ENCODE assay signal across 8 mouse cellular contexts in genomic region chr6:134793911-134794520, GRCm38 (mm10). TPM values are rescaled to one million over a fixed set of nuclear protein-coding genes. Genes with fewer than 3 reads are reported as not detected.
DNase-seq lines count a peak whose midpoint lies in the region; ATAC-seq and TF ChIP-seq lines count a peak whose summit lies in the region.

No protein-coding gene starts in this region.

- no peaks in the 10 kb centered on the region for H3K27me3 ChIP-seq in MEL (ENCODE audit: control insufficient read depth in 1 of 2, insufficient read depth in 2 of 2, low read length in 2 of 2)
- H3K27me3 ChIP-seq in cerebellum, adult 2 months (ENCODE audit: control insufficient read depth, insufficient read depth, low read length): no peaks in the 10 kb centered on the region
- no peaks in the 10 kb centered on the region for H3K27me3 ChIP-seq in forebrain, embryonic 16.5 days (replicated peaks; ENCODE audit: control insufficient read depth, insufficient read depth, low read length)
- no peaks in the 10 kb centered on the region for H3K27me3 ChIP-seq in lung, embryonic 14.5 days (ENCODE audit: insufficient read depth, low read length)
- no peaks in the 10 kb centered on the region for H3K27me3 ChIP-seq in thymus, adult 2 months (ENCODE audit: control insufficient read depth, insufficient read depth, low read length)

- H3K4me3 ChIP-seq in MEL (ENCODE audit: control insufficient read depth in 1 of 2, insufficient read depth in 1 of 2, low read depth in 2 of 2, low read length in 2 of 2): peak overlapping the region; percentile 68 to 92
- peak overlapping the region; percentile 14 for H3K4me3 ChIP-seq in cerebellum, adult 2 months (replicated peaks; ENCODE audit: insufficient read depth, low read depth, low read length)
- no peak overlapping the region for H3K4me3 ChIP-seq in forebrain, embryonic 16.5 days (replicated peaks; ENCODE audit: low read length)
- no peak overlapping the region for H3K4me3 ChIP-seq in lung, embryonic 14.5 days (ENCODE audit: low read depth, low read length)
- no peak overlapping the region for H3K4me3 ChIP-seq in olfactory bulb, adult 2 months (ENCODE audit: insufficient read depth, low read depth, low read length)
- H3K4me3 ChIP-seq in thymus, adult 2 months (ENCODE audit: control insufficient read depth, insufficient read depth, low read length): no peak overlapping the region

- no peak for TF ChIP-seq POLR2A in MEL (IDR thresholded peaks at IDR 0.05; ENCODE audit: control insufficient read depth in 1 of 2, insufficient read depth in 1 of 2, low read depth in 1 of 2, low read length in 2 of 2, poor library complexity in 1 of 2)
- TF ChIP-seq POLR2A in cerebellum, adult 2 months (IDR thresholded peaks at IDR 0.05; ENCODE audit: borderline replicate concordance, insufficient read depth, low read length): 0 out of 2 replicates have a peak, but pooled peaks have one; percentile 16
- no peak for TF ChIP-seq POLR2A in olfactory bulb, adult 2 months (IDR thresholded peaks at IDR 0.05; ENCODE audit: insufficient read depth, low read depth, low read length)
- no peak for TF ChIP-seq POLR2A in thymus, adult 2 months (IDR thresholded peaks at IDR 0.05; ENCODE audit: control insufficient read depth, extremely low read depth, insufficient read depth, low read length, poor library complexity)

- no peak for TF ChIP-seq EP300 in MEL (IDR thresholded peaks at IDR 0.05; ENCODE audit: low read depth in 1 of 2, low read length in 2 of 2)

- peak overlapping the region; percentile 2; the same call in 1 of the 2 replicates for H3K4me2 ChIP-seq in forebrain, embryonic 16.5 days (ENCODE audit: low read length)
- peak overlapping the region; percentile 36 for H3K4me2 ChIP-seq in lung, embryonic 14.5 days

- 23% methylated on average over 21 of the region's 21 CpGs for WGBS in cerebellum, adult 2 months
- WGBS in forebrain, embryonic 16.5 days: 15% methylated on average over 21 of the region's 21 CpGs
- 18% methylated on average over 21 of the region's 21 CpGs for WGBS in lung, embryonic 14.5 days
- 33% methylated on average over 21 of the region's 21 CpGs for WGBS in olfactory bulb, adult 2 months
- 21% methylated on average over 21 of the region's 21 CpGs for WGBS in thymus, adult 2 months

- no peak overlapping the region for H3K27ac ChIP-seq in MEL (ENCODE audit: control insufficient read depth, low read depth, low read length)
- no peak overlapping the region for H3K27ac ChIP-seq in cerebellum, adult 2 months (ENCODE audit: insufficient read depth, low read length)
- no peak overlapping the region for H3K27ac ChIP-seq in forebrain, embryonic 16.5 days (ENCODE audit: low read length)
- no peak overlapping the region for H3K27ac ChIP-seq in lung, embryonic 14.5 days (ENCODE audit: low read depth)
- no peak overlapping the region for H3K27ac ChIP-seq in olfactory bulb, adult 2 months (ENCODE audit: insufficient read depth, low read depth, low read length)
- H3K27ac ChIP-seq in thymus, adult 2 months (ENCODE audit: control insufficient read depth, insufficient read depth, low read length): no peak overlapping the region

- no peaks in the 10 kb centered on the region for H3K9me3 ChIP-seq in MEL (replicated peaks; ENCODE audit: insufficient read depth, low read length)
- H3K9me3 ChIP-seq in forebrain, embryonic 16.5 days (ENCODE audit: control insufficient read depth, low read length): no peaks in the 10 kb centered on the region
- H3K9me3 ChIP-seq in lung, embryonic 14.5 days (ENCODE audit: low read depth, low read length): no peaks in the 10 kb centered on the region

- peaks cover 3 to 4% of the 10 kb centered on the region in 2 experiments; a peak in 3 of 4 replicates for H3K4me1 ChIP-seq in MEL (ENCODE audit: control insufficient read depth in 1 of 2, insufficient read depth in 2 of 2, low read length in 2 of 2)
- H3K4me1 ChIP-seq in cerebellum, adult 2 months (ENCODE audit: control insufficient read depth, insufficient read depth, low read length): peaks cover 5% of the 10 kb centered on the region; the same call in 1 of the 2 replicates
- H3K4me1 ChIP-seq in forebrain, embryonic 16.5 days (replicated peaks; ENCODE audit: control insufficient read depth, insufficient read depth, low read length): peaks cover 8% of the 10 kb centered on the region
- H3K4me1 ChIP-seq in lung, embryonic 14.5 days (ENCODE audit: insufficient read depth): 0 out of 2 replicates have a peak, but pooled peaks cover 2% of the 10 kb centered on the region
- peaks cover 9% of the 10 kb centered on the region for H3K4me1 ChIP-seq in olfactory bulb, adult 2 months (ENCODE audit: control insufficient read depth, insufficient read depth, low read length)
- H3K4me1 ChIP-seq in thymus, adult 2 months (replicated peaks; ENCODE audit: control insufficient read depth, insufficient read depth, low read length): peaks cover 10% of the 10 kb centered on the region

- intact Hi-C loops in heart, postnatal 25 days (cut with DNase I): loop anchor here (1.0 to 10.0 kb wide), 4 partner anchors 35 to 369 kb away; partner anchors contain the start of gene Cdkn1b

- peak; percentile 90 for DNase-seq in MEL (ENCODE audit: low read depth, low spot score)
- DNase-seq in cerebellum, adult 2 months: peak; percentile 82 to 91
- DNase-seq in heart, postnatal 25 days (ENCODE audit: low spot score): peak; percentile 63
- DNase-seq in layer of hippocampus, adult 18-20 months (ENCODE audit: low spot score in 2 of 2): peak; percentile 58 to 80
- peak; percentile 89 for DNase-seq in lung, embryonic 14.5 days
- peak; percentile 84 for DNase-seq in thymus, adult 2 months

- peak; percentile 48 for TF ChIP-seq RAD21 in MEL (IDR thresholded peaks at IDR 0.05; ENCODE audit: low read depth, low read length)

- TF ChIP-seq CTCF in MEL (IDR thresholded peaks at IDR 0.05 in 2 of 3, conservative IDR thresholded peaks at IDR 0.05 in 1 of 3; ENCODE audit: control insufficient read depth in 1 of 3, insufficient read depth in 1 of 3, low read depth in 2 of 3, low read length in 3 of 3, poor library complexity in 1 of 3, severe bottlenecking in 1 of 3): peak; percentile 70 to 83 (median 78)
- TF ChIP-seq CTCF in cerebellum, adult 2 months (IDR thresholded peaks at IDR 0.05; ENCODE audit: borderline replicate concordance, insufficient read depth, low read depth, low read length): peak; percentile 92
- TF ChIP-seq CTCF in lung, embryonic 14.5 days (IDR thresholded peaks at IDR 0.05; ENCODE audit: low read depth): peak; percentile 94
- peak; percentile 81 for TF ChIP-seq CTCF in olfactory bulb, adult 2 months (IDR thresholded peaks at IDR 0.05; ENCODE audit: insufficient read depth, low read depth, low read length)
- TF ChIP-seq CTCF in thymus, adult 2 months (IDR thresholded peaks at IDR 0.05; ENCODE audit: borderline replicate concordance, control insufficient read depth, extremely low read depth, insufficient read depth, low read length, poor library complexity): peak; percentile 96

- H3K36me3 ChIP-seq in MEL (ENCODE audit: control insufficient read depth in 1 of 2, insufficient read depth in 2 of 2, low read length in 2 of 2): peaks cover 0 to 7% of the 10 kb centered on the region in 2 experiments; a peak in 1 of 4 replicates
- H3K36me3 ChIP-seq in forebrain, embryonic 16.5 days (ENCODE audit: control insufficient read depth, insufficient read depth): no peaks in the 10 kb centered on the region
- H3K36me3 ChIP-seq in lung, embryonic 14.5 days (ENCODE audit: insufficient read depth): no peaks in the 10 kb centered on the region
- no peaks in the 10 kb centered on the region for H3K36me3 ChIP-seq in thymus, adult 2 months (ENCODE audit: control insufficient read depth, insufficient read depth, low read length)

- ATAC-seq in forebrain, embryonic 16.5 days: peak; percentile 27; the same call in 1 of the 2 replicates
- no peak for ATAC-seq in lung, embryonic 14.5 days (ENCODE audit: insufficient read depth)

- H3K79me2 ChIP-seq in MEL (ENCODE audit: control insufficient read depth, insufficient read depth, low read length, poor library complexity): peaks cover 5% of the 10 kb centered on the region; the same call in 1 of the 2 replicates

- H3K9ac ChIP-seq in MEL (ENCODE audit: control insufficient read depth, low read depth, low read length, poor library complexity, severe bottlenecking): peak overlapping the region; percentile 63
- no peak overlapping the region for H3K9ac ChIP-seq in forebrain, embryonic 16.5 days (replicated peaks; ENCODE audit: low read depth, low read length)
- no peak overlapping the region for H3K9ac ChIP-seq in lung, embryonic 14.5 days

TF ChIP-seq in MEL, 35 proteins besides CTCF, POLR2A, EP300 and RAD21 (continues in another document):
- TF ChIP-seq MYC (IDR thresholded peaks at IDR 0.05; ENCODE audit: low read depth, low read length) (no peak), SMC3 (IDR thresholded peaks at IDR 0.05; ENCODE audit: low read depth, low read length) (peak; percentile 78), UBTF (IDR thresholded peaks at IDR 0.05; ENCODE audit: borderline replicate concordance, insufficient read depth, low read depth, low read length) (no peak), ZNF384 (IDR thresholded peaks at IDR 0.05; ENCODE audit: low read depth, low read length) (no peak)

RNA-seq across cellular contexts. Expression of gene Dusp16, which starts 1.6 kb away (rescaled TPM):
- total RNA-seq in MEL (2012; rRNA removed): 1.9 and 2.2 TPM in 2 replicates
- polyA plus RNA-seq in MEL (2012; ENCODE audit: insufficient read depth in 1 of 2, insufficient read length in 2 of 2, low read depth in 1 of 2, low replicate concordance in 2 of 2, missing spikeins in 1 of 2): 1 to 10 TPM in 1 of 2 experiments, not detected in 1; 6.9 TPM
- 18.8 and 19.8 TPM in 2 replicates for polyA plus RNA-seq in cerebellum, adult 2 months (2012; rRNA removed)
- 7.0 and 9.7 TPM in 2 replicates for polyA plus RNA-seq in forebrain, embryonic 16.5 days (2015; fragmentation: Nextera tagmentation; extraction: Ambion mirVana)
- total RNA-seq in heart, postnatal 25 days (2021): 10 to 100 TPM; 22.8 TPM
- 1 to 10 TPM; 8.8 to 9.4 TPM for total RNA-seq in layer of hippocampus, adult 18-20 months (2021)
- 12.7 and 12.9 TPM in 2 replicates for polyA plus RNA-seq in lung, embryonic 14.5 days (2014; fragmentation: Nextera tagmentation; extraction: Ambion mirVana)
- polyA plus RNA-seq in olfactory bulb, adult 2 months (2012; ENCODE audit: insufficient read depth, insufficient read length, low replicate concordance, missing spikeins): not detected in 2 replicates
- polyA plus RNA-seq in thymus, adult 2 months (2012; rRNA removed): 12.7 and 14.4 TPM in 2 replicates

RNA-seq across cellular contexts. Expression of gene Crebl2, which starts 35.9 kb away (rescaled TPM):
- total RNA-seq in MEL (2012; rRNA removed): 1.5 and 2.1 TPM in 2 replicates
- 1 to 10 TPM in 1 of 2 experiments, not detected in 1; 3.7 TPM for polyA plus RNA-seq in MEL (2012; ENCODE audit: insufficient read depth in 1 of 2, insufficient read length in 2 of 2, low read depth in 1 of 2, low replicate concordance in 2 of 2, missing spikeins in 1 of 2)
- polyA plus RNA-seq in cerebellum, adult 2 months (2012; rRNA removed): 42.3 and 47.6 TPM in 2 replicates
- 3.8 and 4.3 TPM in 2 replicates for polyA plus RNA-seq in forebrain, embryonic 16.5 days (2015; fragmentation: Nextera tagmentation; extraction: Ambion mirVana)
- 10 to 100 TPM; 11.5 to 12.1 TPM for total RNA-seq in heart, postnatal 25 days (2021)
- 10 to 100 TPM; 47.3 to 48.1 TPM for total RNA-seq in layer of hippocampus, adult 18-20 months (2021)
- polyA plus RNA-seq in lung, embryonic 14.5 days (2014; fragmentation: Nextera tagmentation; extraction: Ambion mirVana): 1.3 and 1.4 TPM in 2 replicates
- polyA plus RNA-seq in olfactory bulb, adult 2 months (2012; ENCODE audit: insufficient read depth, insufficient read length, low replicate concordance, missing spikeins): not detected in 2 replicates
- polyA plus RNA-seq in thymus, adult 2 months (2012; rRNA removed): 10.7 and 13.3 TPM in 2 replicates

Comparison
In these comparisons a context has a peak if more than half of its experiments do, and no peak if none do; other contexts are left out.
1. H3K4me3 ChIP-seq: peak in MEL (2 of 2) and cerebellum, adult 2 months (single experiment); none in forebrain, embryonic 16.5 days (single experiment), lung, embryonic 14.5 days (single experiment), olfactory bulb, adult 2 months (single experiment) and thymus, adult 2 months (single experiment).
2. Peak in every context shown above with its lines, with median percentiles within 50 percentile points of each other: DNase-seq and CTCF ChIP-seq.